Mouse (Mus musculus) heart, embryonic 15.5 days (tissue): ENCODE results near the gene Ankrd54. TPM values are rescaled to one million over a fixed set of nuclear protein-coding genes. Genes with fewer than 3 reads are reported as not detected.

ENCODE experiments used
- ATAC-seq: fragments of 200-750 bp; cut with Nextera tagmentation; replicated peaks from 2 replicates; pipeline ENCODE4 v1.8.0; 2017; ENCODE audit warnings: low read depth, moderate TSS enrichment; ENCODE audit not compliant: insufficient number of reproducible peaks, insufficient read depth, low FRiP score
- H3K27ac ChIP-seq: fragments of 300-500 bp; sonication (generic); 2 replicates; pipeline ENCODE4 v1.5.1; 2015; ENCODE audit warnings: mild to moderate bottlenecking, inconsistent platforms
- H3K27me3 ChIP-seq: fragments of 300-500 bp; sonication (generic); 2 replicates; pipeline ENCODE4 v1.6.1; 2015; ENCODE audit warnings: inconsistent platforms
- H3K36me3 ChIP-seq: fragments of 300-500 bp; sonication (generic); 2 replicates; pipeline ENCODE4 v1.6.1; 2015; ENCODE audit warnings: mild to moderate bottlenecking, inconsistent platforms
- H3K4me1 ChIP-seq: fragments of 300-500 bp; sonication (generic); replicated peaks from 2 replicates; pipeline ENCODE4 v1.6.1; 2015; ENCODE audit warnings: inconsistent platforms
- H3K4me2 ChIP-seq: fragments of 300-500 bp; sonication (generic); 2 replicates; pipeline ENCODE4 v1.6.1; 2015; ENCODE audit warnings: inconsistent platforms, mild to moderate bottlenecking, moderate library complexity
- H3K4me3 ChIP-seq: fragments of 300-500 bp; sonication (generic); 2 replicates; pipeline ENCODE4 v1.5.1; 2015; ENCODE audit warnings: mild to moderate bottlenecking, inconsistent platforms
- H3K9ac ChIP-seq: fragments of 300-500 bp; sonication (generic); 2 replicates; pipeline ENCODE4 v1.6.1; 2015; ENCODE audit warnings: mild to moderate bottlenecking, inconsistent platforms
- H3K9me3 ChIP-seq: fragments of 300-500 bp; sonication (generic); replicated peaks from 2 replicates; pipeline ENCODE4 v1.6.1; 2016; ENCODE audit warnings: inconsistent platforms
- WGBS: fragments of 180-500 bp; shearing (Covaris S2); methylation state at CpG from one replicate; pipeline ENCODE4 v1.1.7; 2015; ENCODE audit warnings: mixed read lengths; 5-methylcytosine and 5-hydroxymethylcytosine counted together
- polyA plus RNA-seq: library from polyadenylated mRNA; unstranded; fragments of >200 nt; fragmentation: Nextera tagmentation; extraction: Ambion mirVana; gene quantifications from 2 replicates; pipeline ENCODE4 v1.2.1, GENCODE M21; 2015

Ankrd54 gene
- polyA plus RNA-seq, 1 experiment from 2014 or later = 20.4 TPM

GRCm38 (mm10) chr15:79007059-79007458, 55.6 kb downstream of the Ankrd54 start:
- H3K27ac ChIP-seq = no peak overlapping the region
- no peaks in the 10 kb centered on the region for H3K9me3 ChIP-seq
- H3K4me3 ChIP-seq = no peak overlapping the region
- 92% methylated on average over 5 of the region's 5 CpGs for WGBS
- ATAC-seq = no peak
- 0 out of 2 replicates have a peak, but pooled peaks cover 3% of the 10 kb centered on the region for H3K4me1 ChIP-seq
- H3K9ac ChIP-seq = no peak overlapping the region
- H3K27me3 ChIP-seq = no peaks in the 10 kb centered on the region
- peaks cover 42% of the 10 kb centered on the region for H3K36me3 ChIP-seq
- no peak overlapping the region for H3K4me2 ChIP-seq

- Histone ChIP-seq H3K4me3 (no peak overlapping the region), H3K9me3 (no peaks in the 10 kb centered on the region), H3K9ac (no peak overlapping the region), H3K27ac (no peak overlapping the region), H3K4me2 (no peak overlapping the region), H3K27me3 (no peaks in the 10 kb centered on the region), H3K36me3 (peaks cover 46% of the 10 kb centered on the region), H3K4me1 (peaks cover 7% of the 10 kb centered on the region; the same call in 1 of the 2 replicates)
- 66% methylated on average over 3 of the region's 3 CpGs for WGBS
- ATAC-seq = no peak
These were observed 56.1 kb downstream of the Ankrd54 start for GRCm38 (mm10) chr15:79006638-79007037.

- Histone ChIP-seq H3K9me3 (no peaks in the 10 kb centered on the region), H3K36me3 (peaks cover 56% of the 10 kb centered on the region), H3K27me3 (no peaks in the 10 kb centered on the region), H3K9ac (no peak overlapping the region), H3K4me2 (no peak overlapping the region), H3K4me3 (no peak overlapping the region), H3K4me1 (peaks cover 7% of the 10 kb centered on the region; the same call in 1 of the 2 replicates), H3K27ac (no peak overlapping the region)
- WGBS = 89% methylated on average over 9 of the region's 9 CpGs
- no peak for ATAC-seq
These were observed 57.1 kb downstream of the Ankrd54 start for GRCm38 (mm10) chr15:79005581-79005980.

Other genes starting within 250 kb of the Ankrd54 start
- 32.0 and 40.4 TPM in 2 replicates for gene Cdc42ep1, start 220.3 kb downstream of the Ankrd54 start, polyA plus RNA-seq
- gene Lgals2, start 207.4 kb downstream of the Ankrd54 start, polyA plus RNA-seq = 0.43 and 0.45 TPM in 2 replicates
- 39.7 and 48.4 TPM in 2 replicates for gene Gga1, start 185.7 kb downstream of the Ankrd54 start, polyA plus RNA-seq
- 0.53 TPM in 1 of 2 replicates, not detected in the other for gene Gm49510, start 163.2 kb downstream of the Ankrd54 start, polyA plus RNA-seq
- 15.1 and 24.5 TPM in 2 replicates for gene Sh3bp1, start 163.1 kb downstream of the Ankrd54 start, polyA plus RNA-seq
- 16.2 and 20.4 TPM in 2 replicates for gene Pdxp, start 149.0 kb downstream of the Ankrd54 start, polyA plus RNA-seq
- 806 and 862 TPM in 2 replicates for gene Lgals1, start 136.2 kb downstream of the Ankrd54 start, polyA plus RNA-seq
- gene Nol12, start 128.0 kb downstream of the Ankrd54 start, polyA plus RNA-seq = 29.9 and 30.3 TPM in 2 replicates
- gene Triobp, start 115.2 kb downstream of the Ankrd54 start, polyA plus RNA-seq = 36.8 and 54.5 TPM in 2 replicates
- 289 and 300 TPM in 2 replicates for gene H1f0, start 34.4 kb downstream of the Ankrd54 start, polyA plus RNA-seq
- not detected in 2 replicates for gene Galr3, start 21.0 kb downstream of the Ankrd54 start, polyA plus RNA-seq
- gene Eif3l, start 12.3 kb upstream of the Ankrd54 start, polyA plus RNA-seq = 131 and 151 TPM in 2 replicates
- 20.2 and 23.3 TPM in 2 replicates for gene Micall1, start 46.0 kb upstream of the Ankrd54 start, polyA plus RNA-seq
- 207 and 240 TPM in 2 replicates for gene Polr2f, start 78.1 kb upstream of the Ankrd54 start, polyA plus RNA-seq
- 7.4 and 8.1 TPM in 2 replicates for gene 1700088E04Rik, start 78.4 kb upstream of the Ankrd54 start, polyA plus RNA-seq
- gene Sox10, start 102.3 kb upstream of the Ankrd54 start, polyA plus RNA-seq = 0.45 and 1.3 TPM in 2 replicates
- gene Pick1, start 166.3 kb upstream of the Ankrd54 start, polyA plus RNA-seq = 29.5 and 39.9 TPM in 2 replicates
- gene Gm49486, start 166.5 kb upstream of the Ankrd54 start, polyA plus RNA-seq = 0.61 and 0.73 TPM in 2 replicates
- gene Slc16a8, start 191.9 kb upstream of the Ankrd54 start, polyA plus RNA-seq = 0.60 TPM in 2 replicates
- 9.8 and 9.9 TPM in 2 replicates for gene Baiap2l2, start 222.6 kb upstream of the Ankrd54 start, polyA plus RNA-seq